Mouse (Mus musculus): Measurements from ENCODE around the gene Gm20388. TPM values are rescaled to one million over a fixed set of nuclear protein-coding genes. Genes with fewer than 3 reads are reported as not detected.
A peak's percentile ranks its signal among the peaks of the same experiment; 100 is the strongest.

The Gm20388 gene
- polyA plus RNA-seq, 1 experiment from 2014 or later: not detected

DNA sequence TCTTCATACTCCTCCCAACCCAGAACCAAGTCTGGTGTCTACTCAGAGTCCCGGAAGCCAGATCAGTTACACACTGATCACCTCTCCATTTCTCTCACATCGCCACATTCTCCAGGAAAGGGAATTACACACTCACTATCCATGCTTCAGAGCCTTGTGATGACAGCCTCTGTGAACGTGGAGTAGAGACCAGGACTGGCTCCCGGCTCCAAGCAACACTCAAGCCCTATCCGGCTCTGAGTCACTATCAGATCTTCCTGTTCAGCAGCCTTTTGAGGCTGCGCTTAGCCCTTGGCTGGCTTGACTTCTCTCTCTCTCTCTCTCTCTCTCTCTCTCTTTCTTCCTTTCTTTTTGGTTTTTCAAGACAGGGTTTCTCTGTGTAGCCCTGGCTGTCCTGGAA lies 3962.7 kb downstream of the Gm20388 start:
- Histone ChIP-seq H3K4me1 (no peaks in the 10 kb centered on the region), H3K9ac (no peak overlapping the region), H3K4me3 (no peak overlapping the region), H3K27me3 (no peaks in the 10 kb centered on the region), H3K9me3 (no peaks in the 10 kb centered on the region), H3K36me3 (no peaks in the 10 kb centered on the region), H3K27ac (no peak overlapping the region), H3K4me2 (replicated peaks) (no peak overlapping the region)
- 72% methylated on average over 6 of the region's 6 CpGs for WGBS
- ATAC-seq (ENCODE audit: insufficient number of reproducible peaks, insufficient read depth, low FRiP score, low TSS enrichment): no peak

DNA sequence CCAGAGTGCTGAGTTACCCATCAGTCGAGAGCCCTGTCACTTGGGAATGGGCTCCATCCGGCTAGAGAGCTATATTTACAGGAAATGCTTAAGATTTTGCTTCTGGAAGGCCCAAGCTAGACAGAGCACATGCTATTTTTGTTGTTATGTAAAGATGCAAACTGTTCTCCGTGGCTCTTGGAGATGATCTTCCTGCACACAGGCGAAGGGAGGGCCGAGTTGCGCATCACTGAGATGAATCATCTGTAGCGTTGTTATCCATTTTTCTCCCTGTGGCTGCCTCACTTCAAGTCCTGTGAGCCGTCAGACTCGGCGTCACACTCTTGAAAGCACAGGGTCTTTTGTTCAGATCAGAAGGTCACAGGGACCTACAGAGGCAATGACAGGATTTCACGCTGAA lies 3963.7 kb downstream of the Gm20388 start:
- Histone ChIP-seq H3K4me1 (no peaks in the 10 kb centered on the region), H3K9me3 (no peaks in the 10 kb centered on the region), H3K36me3 (no peaks in the 10 kb centered on the region), H3K4me2 (replicated peaks) (no peak overlapping the region), H3K27ac (no peak overlapping the region), H3K9ac (no peak overlapping the region), H3K4me3 (no peak overlapping the region), H3K27me3 (no peaks in the 10 kb centered on the region)
- ATAC-seq (ENCODE audit: insufficient number of reproducible peaks, insufficient read depth, low FRiP score, low TSS enrichment): no peak
- WGBS: 82% methylated on average over 11 of the region's 11 CpGs

- no peak for ATAC-seq (ENCODE audit: insufficient number of reproducible peaks, insufficient read depth, low FRiP score, low TSS enrichment)
- Histone ChIP-seq H3K4me3 (no peak overlapping the region), H3K4me2 (replicated peaks) (no peak overlapping the region), H3K27me3 (no peaks in the 10 kb centered on the region), H3K9ac (no peak overlapping the region), H3K27ac (no peak overlapping the region), H3K9me3 (no peaks in the 10 kb centered on the region), H3K36me3 (no peaks in the 10 kb centered on the region), H3K4me1 (no peaks in the 10 kb centered on the region)
- WGBS: 62% methylated on average over 2 of the region's 2 CpGs
These were observed 3967.2 kb downstream of the Gm20388 start for GRCm38 (mm10) chr8:123877865-123878264.

GRCm38 (mm10) chr8:123880271-123880670 lies 3969.6 kb downstream of the Gm20388 start:
- peaks cover 13% of the 10 kb centered on the region for H3K4me1 ChIP-seq
- no peak for ATAC-seq (ENCODE audit: insufficient number of reproducible peaks, insufficient read depth, low FRiP score, low TSS enrichment)
- H3K4me2 ChIP-seq (replicated peaks): no peak overlapping the region
- H3K9ac ChIP-seq: no peak overlapping the region
- no peak overlapping the region for H3K4me3 ChIP-seq
- H3K9me3 ChIP-seq: no peaks in the 10 kb centered on the region
- WGBS: 67% methylated on average over 10 of the region's 10 CpGs
- H3K27ac ChIP-seq: no peak overlapping the region
- no peaks in the 10 kb centered on the region for H3K36me3 ChIP-seq
- H3K27me3 ChIP-seq: peaks cover 7% of the 10 kb centered on the region; the same call in 1 of the 2 replicates

- Histone ChIP-seq H3K27me3 (peaks cover 7% of the 10 kb centered on the region; the same call in 1 of the 2 replicates), H3K4me2 (replicated peaks) (no peak overlapping the region), H3K9me3 (no peaks in the 10 kb centered on the region), H3K4me3 (no peak overlapping the region), H3K4me1 (peaks cover 13% of the 10 kb centered on the region), H3K27ac (no peak overlapping the region), H3K9ac (no peak overlapping the region), H3K36me3 (no peaks in the 10 kb centered on the region)
- 45% methylated on average over 4 of the region's 4 CpGs for WGBS
- no peak for ATAC-seq (ENCODE audit: insufficient number of reproducible peaks, insufficient read depth, low FRiP score, low TSS enrichment)
These were observed 3970.2 kb downstream of the Gm20388 start for GRCm38 (mm10) chr8:123880821-123881350.

DNA sequence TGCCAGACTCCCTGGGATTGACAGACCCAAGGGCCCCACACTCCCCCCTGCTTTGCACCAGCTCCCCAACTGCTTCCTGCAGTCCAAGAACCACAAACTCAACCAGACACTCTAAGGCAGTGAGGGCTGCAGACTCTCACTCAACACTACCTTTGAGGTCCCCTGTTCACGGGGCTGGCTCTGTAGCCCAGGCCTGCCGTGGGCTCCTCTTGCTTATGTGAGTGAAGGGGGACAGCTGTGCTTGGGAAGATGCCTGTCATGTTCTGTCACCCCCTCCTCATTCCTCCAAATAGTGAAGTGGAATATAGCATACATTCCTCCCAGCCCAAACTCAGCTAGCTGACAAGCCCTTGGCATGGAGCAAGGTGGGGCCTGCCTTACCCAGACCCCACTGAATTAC lies 3971.8 kb downstream of the Gm20388 start:
- 71% methylated on average over 2 of the region's 2 CpGs for WGBS
- ATAC-seq (ENCODE audit: insufficient number of reproducible peaks, insufficient read depth, low FRiP score, low TSS enrichment): no peak
- H3K9ac ChIP-seq: no peak overlapping the region
- H3K4me3 ChIP-seq: no peak overlapping the region
- H3K36me3 ChIP-seq: no peaks in the 10 kb centered on the region
- H3K27me3 ChIP-seq: peaks cover 7% of the 10 kb centered on the region; the same call in 1 of the 2 replicates
- peaks cover 13% of the 10 kb centered on the region for H3K4me1 ChIP-seq
- H3K9me3 ChIP-seq: no peaks in the 10 kb centered on the region
- H3K27ac ChIP-seq: no peak overlapping the region
- no peak overlapping the region for H3K4me2 ChIP-seq (replicated peaks)

DNA sequence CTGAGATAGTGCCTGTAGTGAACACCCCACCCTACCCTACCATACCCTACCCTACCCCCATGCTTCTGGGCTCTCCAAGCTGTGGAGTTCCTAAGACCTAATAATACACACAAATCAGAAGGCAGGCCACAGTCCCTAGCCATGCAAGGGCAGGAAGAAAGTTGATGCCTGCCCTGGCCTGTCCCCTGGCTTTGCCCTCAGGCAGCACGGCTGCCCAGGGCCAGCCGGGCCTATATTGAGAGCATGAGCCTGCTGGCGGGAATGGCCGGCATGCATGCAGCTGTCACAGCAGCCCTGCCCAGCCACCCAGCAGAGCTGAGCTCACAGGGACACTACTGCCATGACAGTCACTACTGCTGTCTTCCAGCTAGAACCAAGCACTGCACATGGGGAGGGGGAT lies 3972.5 kb downstream of the Gm20388 start:
- H3K27me3 ChIP-seq: peaks cover 7% of the 10 kb centered on the region; the same call in 1 of the 2 replicates
- no peak overlapping the region for H3K27ac ChIP-seq
- WGBS: 69% methylated on average over 4 of the region's 4 CpGs
- ATAC-seq (ENCODE audit: insufficient number of reproducible peaks, insufficient read depth, low FRiP score, low TSS enrichment): no peak
- no peak overlapping the region for H3K9ac ChIP-seq
- H3K4me1 ChIP-seq: peaks cover 13% of the 10 kb centered on the region
- no peak overlapping the region for H3K4me3 ChIP-seq
- no peaks in the 10 kb centered on the region for H3K36me3 ChIP-seq
- no peak overlapping the region for H3K4me2 ChIP-seq (replicated peaks)
- H3K9me3 ChIP-seq: no peaks in the 10 kb centered on the region

GRCm38 (mm10) chr8:123884721-123885565 lies 3974.3 kb downstream of the Gm20388 start:
- H3K27me3 ChIP-seq: peaks cover 10% of the 10 kb centered on the region
- no peak overlapping the region for H3K4me3 ChIP-seq
- no peak overlapping the region for H3K9ac ChIP-seq
- peak overlapping the region; percentile 30 for H3K4me2 ChIP-seq (replicated peaks)
- H3K9me3 ChIP-seq: no peaks in the 10 kb centered on the region
- 5% methylated on average over 13 of the region's 14 CpGs for WGBS
- peaks cover 13% of the 10 kb centered on the region for H3K4me1 ChIP-seq
- H3K36me3 ChIP-seq: no peaks in the 10 kb centered on the region
- ATAC-seq (ENCODE audit: insufficient number of reproducible peaks, insufficient read depth, low FRiP score, low TSS enrichment): peak; percentile 73
- no peak overlapping the region for H3K27ac ChIP-seq

GRCm38 (mm10) chr8:123887163-123887562 lies 3976.5 kb downstream of the Gm20388 start:
- Histone ChIP-seq H3K9ac (no peak overlapping the region), H3K9me3 (no peaks in the 10 kb centered on the region), H3K27ac (no peak overlapping the region), H3K4me1 (peaks cover 21% of the 10 kb centered on the region), H3K4me2 (replicated peaks) (no peak overlapping the region), H3K4me3 (no peak overlapping the region), H3K27me3 (peaks cover 30% of the 10 kb centered on the region), H3K36me3 (no peaks in the 10 kb centered on the region)
- no peak for ATAC-seq (ENCODE audit: insufficient number of reproducible peaks, insufficient read depth, low FRiP score, low TSS enrichment)
- WGBS: 91% methylated on average over 4 of the region's 4 CpGs

- Histone ChIP-seq H3K27ac (no peak overlapping the region), H3K9ac (no peak overlapping the region), H3K27me3 (peaks cover 38% of the 10 kb centered on the region), H3K4me3 (no peak overlapping the region), H3K9me3 (no peaks in the 10 kb centered on the region), H3K4me1 (peaks cover 28% of the 10 kb centered on the region), H3K36me3 (no peaks in the 10 kb centered on the region), H3K4me2 (replicated peaks) (no peak overlapping the region)
- ATAC-seq (ENCODE audit: insufficient number of reproducible peaks, insufficient read depth, low FRiP score, low TSS enrichment): no peak
- WGBS: 73% methylated on average over 2 of the region's 2 CpGs
These were observed 3977.3 kb downstream of the Gm20388 start for GRCm38 (mm10) chr8:123887956-123888355.

- Histone ChIP-seq H3K4me3 (no peak overlapping the region), H3K36me3 (no peaks in the 10 kb centered on the region), H3K27me3 (peaks cover 49% of the 10 kb centered on the region), H3K27ac (no peak overlapping the region), H3K9me3 (no peaks in the 10 kb centered on the region), H3K4me2 (replicated peaks) (no peak overlapping the region), H3K4me1 (peaks cover 20% of the 10 kb centered on the region), H3K9ac (no peak overlapping the region)
- WGBS: 69% methylated on average over 4 of the region's 4 CpGs
- no peak for ATAC-seq (ENCODE audit: insufficient number of reproducible peaks, insufficient read depth, low FRiP score, low TSS enrichment)
These were observed 3979.2 kb downstream of the Gm20388 start for GRCm38 (mm10) chr8:123889797-123890196.

DNA sequence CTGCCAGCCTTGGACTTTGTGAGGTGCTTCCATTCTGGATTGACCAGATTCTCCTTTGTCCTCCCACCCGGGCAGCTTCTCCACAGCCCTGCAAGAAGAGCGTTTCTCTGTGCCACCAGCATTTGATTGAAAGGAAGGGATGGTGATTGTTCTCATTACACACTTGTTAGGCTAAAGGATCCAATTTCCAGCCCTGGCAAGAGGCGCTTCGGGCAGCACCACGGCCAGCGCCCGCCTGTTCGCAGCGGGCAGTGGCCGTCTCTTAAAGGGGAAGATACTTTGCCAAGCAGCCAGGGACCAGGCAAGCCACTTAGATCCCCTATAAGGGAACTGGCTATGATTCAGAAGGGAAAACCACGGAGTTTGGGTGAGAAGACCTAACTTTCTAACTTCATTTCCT lies 3980.6 kb downstream of the Gm20388 start:
- peaks cover 64% of the 10 kb centered on the region for H3K27me3 ChIP-seq
- WGBS: under 1% methylated on average over 11 of the region's 11 CpGs
- no peak for ATAC-seq (ENCODE audit: insufficient number of reproducible peaks, insufficient read depth, low FRiP score, low TSS enrichment)
- peaks cover 15% of the 10 kb centered on the region for H3K4me1 ChIP-seq
- H3K9ac ChIP-seq: no peak overlapping the region
- peak overlapping the region; percentile 48 for H3K4me2 ChIP-seq (replicated peaks)
- H3K9me3 ChIP-seq: no peaks in the 10 kb centered on the region
- H3K36me3 ChIP-seq: no peaks in the 10 kb centered on the region
- peak overlapping the region; percentile 31; the same call in 1 of the 2 replicates for H3K4me3 ChIP-seq
- H3K27ac ChIP-seq: no peak overlapping the region
